Mouse (Mus musculus) neural tube, embryonic 13.5 days (tissue): ENCODE data around the gene Rps21. TPM values are rescaled to one million over a fixed set of nuclear protein-coding genes. Genes with fewer than 3 reads are reported as not detected.
A peak's percentile ranks its signal among the peaks of the same experiment; 100 is the strongest.
"Not testable (repeated sequence)": the region's sequence is repeated elsewhere in the genome, so short reads cannot be mapped to it uniquely, and the experiment has no call there.

ENCODE experiments used
- ATAC-seq: fragments of 200-750 bp; cut with Nextera tagmentation; 2 replicates; pipeline ENCODE4 v1.8.0; 2017; ENCODE audit warnings: low read depth, mild to moderate bottlenecking, moderate TSS enrichment, moderate library complexity
- H3K27ac ChIP-seq: fragments of 300-500 bp; sonication (generic); replicated peaks from 2 replicates; pipeline ENCODE4 v1.5.1; 2015; ENCODE audit warnings: moderate library complexity, mild to moderate bottlenecking, inconsistent platforms
- H3K27me3 ChIP-seq: fragments of 300-500 bp; sonication (generic); 2 replicates; pipeline ENCODE4 v1.6.1; 2015; ENCODE audit warnings: mild to moderate bottlenecking, inconsistent platforms
- H3K36me3 ChIP-seq: fragments of 300-500 bp; sonication (generic); 2 replicates; pipeline ENCODE4 v1.6.1; 2015; ENCODE audit warnings: mild to moderate bottlenecking, inconsistent platforms
- H3K4me1 ChIP-seq: fragments of 300-500 bp; sonication (generic); replicated peaks from 2 replicates; pipeline ENCODE4 v1.6.1; 2015; ENCODE audit warnings: inconsistent platforms
- H3K4me2 ChIP-seq: fragments of 300-500 bp; sonication (generic); 2 replicates; pipeline ENCODE4 v1.6.1; 2015; ENCODE audit warnings: inconsistent platforms, mild to moderate bottlenecking, moderate library complexity
- H3K4me3 ChIP-seq: fragments of 300-500 bp; sonication (generic); 2 replicates; pipeline ENCODE4 v1.5.1; 2015; ENCODE audit warnings: mild to moderate bottlenecking, inconsistent platforms
- H3K9ac ChIP-seq: fragments of 300-500 bp; sonication (generic); 2 replicates; pipeline ENCODE4 v1.6.1; 2015; ENCODE audit warnings: moderate library complexity, mild to moderate bottlenecking, inconsistent platforms
- H3K9me3 ChIP-seq: fragments of 300-500 bp; sonication (generic); 2 replicates; pipeline ENCODE4 v1.6.1; 2016; ENCODE audit warnings: inconsistent platforms
- WGBS: fragments of 180-500 bp; shearing (Covaris S2); methylation state at CpG from one replicate; pipeline ENCODE4 v1.1.7; 2015; 5-methylcytosine and 5-hydroxymethylcytosine counted together
- polyA plus RNA-seq: library from polyadenylated mRNA; unstranded; fragments of >200 nt; fragmentation: Nextera tagmentation; extraction: Ambion mirVana; gene quantifications from 2 replicates; pipeline ENCODE4 v1.2.1, GENCODE M21; 2015

Rps21 gene
- polyA plus RNA-seq, 1 experiment from 2014 or later, result 435 TPM

GRCm38 (mm10) chr2:180250930-180251611 is 6.1 kb upstream of the Rps21 start:
- H3K27ac ChIP-seq, result no peak overlapping the region
- peak; percentile 89 for ATAC-seq
- H3K4me1 ChIP-seq, result peaks cover 7% of the 10 kb centered on the region
- WGBS, result 35% methylated on average over 11 of the region's 11 CpGs
- no peak overlapping the region for H3K4me3 ChIP-seq
- H3K4me2 ChIP-seq, result no peak overlapping the region; the same call in 1 of the 2 replicates
- H3K9ac ChIP-seq, result no peak overlapping the region
- H3K9me3 ChIP-seq, result no peaks in the 10 kb centered on the region
- no peaks in the 10 kb centered on the region for H3K36me3 ChIP-seq
- H3K27me3 ChIP-seq, result no peaks in the 10 kb centered on the region

DNA sequence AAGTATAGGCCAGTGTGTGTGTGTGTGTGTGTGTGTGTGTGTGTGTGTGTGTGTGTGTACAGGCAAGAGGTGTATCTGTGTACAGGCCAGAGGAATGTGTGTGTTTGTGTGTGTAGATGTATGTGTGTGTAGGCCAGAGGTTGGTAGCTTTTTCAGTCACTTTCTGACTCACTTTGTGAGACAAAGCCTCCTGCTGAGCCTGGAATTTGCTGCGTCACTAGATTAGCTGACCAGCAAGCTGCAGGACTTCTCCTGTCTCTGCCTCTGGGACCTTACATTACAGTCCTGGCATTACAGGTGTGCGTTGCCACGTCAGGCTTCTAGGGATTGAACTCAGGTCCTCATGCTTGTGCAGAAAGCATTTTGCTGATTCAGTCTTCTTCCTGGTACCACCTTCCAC is 5.3 kb upstream of the Rps21 start:
- Histone ChIP-seq H3K27me3 (no peaks in the 10 kb centered on the region), H3K27ac (no peak overlapping the region), H3K9me3 (no peaks in the 10 kb centered on the region), H3K36me3 (no peaks in the 10 kb centered on the region), H3K4me2 (no peak overlapping the region), H3K9ac (no peak overlapping the region), H3K4me3 (no peak overlapping the region), H3K4me1 (peaks cover 12% of the 10 kb centered on the region)
- ATAC-seq, result no peak
- 40% methylated on average over 3 of the region's 3 CpGs for whole genome bisulfite sequencing

GRCm38 (mm10) chr2:180254436-180255209 is 2.6 kb upstream of the Rps21 start:
- no peak for ATAC-seq
- Histone ChIP-seq H3K4me2 (no peak overlapping the region), H3K27me3 (no peaks in the 10 kb centered on the region), H3K4me1 (peaks cover 29% of the 10 kb centered on the region), H3K27ac (no peak overlapping the region), H3K36me3 (peaks cover 14% of the 10 kb centered on the region), H3K9ac (no peak overlapping the region), H3K9me3 (no peaks in the 10 kb centered on the region), H3K4me3 (no peak overlapping the region)
- 89% methylated on average over 5 of the region's 5 CpGs for WGBS

DNA sequence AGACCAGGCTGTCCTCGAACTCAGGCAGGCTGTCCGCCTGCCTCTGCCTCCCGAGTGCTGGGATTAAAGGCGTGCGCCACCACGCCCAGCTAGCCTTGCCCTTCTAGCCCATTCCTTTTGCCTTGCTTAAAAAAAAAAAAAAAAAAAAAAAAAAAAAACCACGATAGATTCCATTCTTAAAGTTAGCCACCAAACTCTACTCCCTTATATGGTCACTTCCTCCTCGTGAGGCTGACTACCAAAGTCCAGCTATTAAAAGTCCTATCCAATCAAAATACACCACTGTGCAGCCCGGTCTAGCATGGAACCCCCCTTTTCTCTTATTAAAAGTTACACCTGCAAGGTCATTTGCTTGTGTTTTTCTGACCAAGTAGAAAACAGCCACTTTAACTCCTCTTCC is 1.5 kb upstream of the Rps21 start:
- H3K9me3 ChIP-seq, result no peaks in the 10 kb centered on the region
- 91% methylated on average over 9 of the region's 9 CpGs for WGBS
- H3K4me3 ChIP-seq, result peak overlapping the region; percentile 91; the same call in 1 of the 2 replicates

DNA sequence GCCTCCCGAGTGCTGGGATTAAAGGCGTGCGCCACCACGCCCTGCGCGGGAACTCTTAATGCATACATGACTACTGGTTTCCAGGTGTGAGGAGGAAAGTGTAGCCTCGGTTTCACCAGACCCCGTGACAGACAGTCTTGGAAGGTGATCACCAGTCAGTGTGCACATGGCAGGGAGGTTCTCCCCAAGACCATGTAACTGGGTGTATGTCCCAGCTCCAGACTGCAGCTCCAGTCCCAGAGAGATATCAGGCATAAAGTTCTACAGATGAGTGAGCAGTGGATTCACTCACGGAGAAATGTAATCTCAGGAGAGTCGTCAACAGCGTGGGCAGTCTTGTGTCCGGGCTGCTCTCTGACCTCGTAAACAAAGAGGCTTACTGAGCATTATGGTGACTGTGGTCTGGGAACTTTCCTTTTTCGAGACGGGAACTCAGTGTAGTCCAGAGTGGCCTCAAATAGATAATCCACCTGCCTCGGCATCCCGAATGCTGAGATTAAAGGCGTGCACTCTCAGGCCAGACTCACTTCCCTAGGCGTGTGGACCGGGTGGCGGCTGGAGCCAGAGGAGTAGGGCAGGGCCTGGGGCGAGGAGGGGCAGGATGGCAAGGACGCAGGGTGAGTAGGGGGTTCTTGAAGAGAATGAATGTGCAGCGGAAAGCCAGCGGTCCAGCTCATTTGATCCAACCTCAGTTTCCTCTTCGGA is 729 bp upstream of the Rps21 start:
- Histone ChIP-seq H3K27ac (peak overlapping the region; percentile 93), H3K9ac (peak overlapping the region; percentile 80), H3K27me3 (no peaks in the 10 kb centered on the region), H3K36me3 (peaks cover 32% of the 10 kb centered on the region), H3K4me2 (peak overlapping the region; percentile 74), H3K4me3 (peak overlapping the region; percentile 91), H3K9me3 (no peaks in the 10 kb centered on the region), H3K4me1 (peaks cover 26% of the 10 kb centered on the region)
- 26% methylated on average over 26 of the region's 26 CpGs for WGBS
- peak; percentile 78 for ATAC-seq

More for the DNA sequence above, 1.5 kb upstream of the Rps21 start:
- no peak overlapping the region for H3K27ac ChIP-seq
- peaks cover 25% of the 10 kb centered on the region for H3K36me3 ChIP-seq
- no peak for ATAC-seq
- no peak overlapping the region for H3K9ac ChIP-seq
- peaks cover 29% of the 10 kb centered on the region for H3K4me1 ChIP-seq
- H3K4me2 ChIP-seq, result peak overlapping the region; percentile 74
- H3K27me3 ChIP-seq, result no peaks in the 10 kb centered on the region

GRCm38 (mm10) chr2:180257963-180258865 is 1.0 kb downstream of the Rps21 start:
- H3K4me1 ChIP-seq, result peaks cover 26% of the 10 kb centered on the region
- H3K9ac ChIP-seq, result peak overlapping the region; percentile 95
- H3K9me3 ChIP-seq, result no peaks in the 10 kb centered on the region
- H3K27me3 ChIP-seq, result no peaks in the 10 kb centered on the region
- ATAC-seq, result no peak
- H3K36me3 ChIP-seq, result peaks cover 49% of the 10 kb centered on the region
- peak overlapping the region; percentile 92 for H3K4me2 ChIP-seq
- H3K27ac ChIP-seq, result peak overlapping the region; percentile 88
- H3K4me3 ChIP-seq, result peak overlapping the region; percentile 91
- WGBS, result 54% methylated on average over 11 of the region's 11 CpGs

- H3K4me1 ChIP-seq, result peaks cover 26% of the 10 kb centered on the region
- H3K36me3 ChIP-seq, result peaks cover 57% of the 10 kb centered on the region
- not testable (repeated sequence) for H3K4me3 ChIP-seq
Measured at GRCm38 (mm10) chr2:180258951-180259484, 1.8 kb downstream of the Rps21 start.

GRCm38 (mm10) chr2:180259826-180260609 is 2.8 kb downstream of the Rps21 start:
- WGBS, result 75% methylated on average over 17 of the region's 17 CpGs
- not testable (repeated sequence) for H3K4me2 ChIP-seq, H3K9me3 ChIP-seq, H3K27me3 ChIP-seq, ATAC-seq, H3K4me3 ChIP-seq, H3K9ac ChIP-seq, H3K27ac ChIP-seq
- Histone ChIP-seq H3K4me1 (peaks cover 26% of the 10 kb centered on the region), H3K36me3 (peaks cover 60% of the 10 kb centered on the region)

More at GRCm38 (mm10) chr2:180258951-180259484, 1.8 kb downstream of the Rps21 start:
- not testable (repeated sequence) for H3K27me3 ChIP-seq, ATAC-seq, H3K9me3 ChIP-seq, H3K27ac ChIP-seq, H3K4me2 ChIP-seq, H3K9ac ChIP-seq
- WGBS, result 78% methylated on average over 10 of the region's 10 CpGs

DNA sequence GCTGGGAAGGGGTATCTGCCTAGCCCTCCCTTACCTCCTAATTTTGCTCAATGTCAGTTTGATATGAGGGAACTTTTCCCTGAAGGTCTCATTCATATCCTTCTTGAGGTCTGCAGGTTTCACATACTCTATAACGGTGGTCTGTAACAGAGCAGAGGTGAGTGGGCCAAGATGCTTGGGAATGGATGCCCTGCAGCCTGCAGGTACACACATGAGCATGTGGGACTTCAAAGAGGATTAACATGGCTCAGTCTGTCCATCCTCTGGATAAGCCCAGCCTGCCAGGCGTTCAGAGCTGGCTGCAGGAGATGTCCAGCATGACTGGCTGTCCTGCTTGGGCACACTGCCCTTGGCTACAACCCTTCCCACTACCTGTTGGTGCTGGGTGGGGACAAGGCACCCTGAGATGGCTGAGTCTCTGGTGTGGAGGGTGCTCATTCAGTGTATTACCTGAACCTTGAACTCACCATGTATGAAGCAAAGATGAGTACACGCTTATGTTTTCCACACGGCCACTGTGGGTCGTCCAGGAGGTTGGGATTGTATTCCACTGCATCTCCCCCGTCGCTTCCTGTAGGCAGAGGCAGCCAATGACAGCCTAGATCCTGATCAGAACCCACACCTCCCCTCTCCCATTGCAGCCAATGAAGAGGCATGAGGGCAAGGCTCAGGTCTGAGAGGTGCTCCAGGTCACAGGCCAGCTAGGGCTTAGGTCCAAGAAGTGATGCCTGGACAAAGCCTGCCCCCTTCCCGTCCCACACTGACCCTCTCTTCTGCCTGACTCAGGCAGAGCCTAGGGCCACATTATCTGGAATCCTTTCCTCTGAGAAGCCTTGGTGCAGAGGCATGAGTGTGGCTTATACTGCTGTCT is 3.7 kb downstream of the Rps21 start:
- Histone ChIP-seq H3K4me2 (no peak overlapping the region), H3K4me1 (peaks cover 24% of the 10 kb centered on the region), H3K9ac (no peak overlapping the region), H3K27me3 (no peaks in the 10 kb centered on the region), H3K9me3 (no peaks in the 10 kb centered on the region), H3K4me3 (no peak overlapping the region), H3K36me3 (peaks cover 60% of the 10 kb centered on the region), H3K27ac (no peak overlapping the region)
- ATAC-seq, result no peak
- WGBS, result 76% methylated on average over 8 of the region's 8 CpGs

- Histone ChIP-seq H3K4me1 (peaks cover 16% of the 10 kb centered on the region), H3K27me3 (no peaks in the 10 kb centered on the region), H3K9ac (no peak overlapping the region), H3K4me2 (no peak overlapping the region), H3K9me3 (no peaks in the 10 kb centered on the region), H3K27ac (0 out of 2 replicates have a peak overlapping the region, but pooled peaks have one; percentile 18), H3K36me3 (peaks cover 68% of the 10 kb centered on the region), H3K4me3 (no peak overlapping the region)
- no peak for ATAC-seq
- WGBS, result 96% methylated on average over 7 of the region's 7 CpGs
Measured at GRCm38 (mm10) chr2:180261901-180262300, 4.7 kb downstream of the Rps21 start.
